Mouse (Mus musculus) right cerebral cortex, postnatal 25 days (tissue): ENCODE data around the gene Retn.

ENCODE experiments used
- DNase-seq: peaks from one replicate; pipeline ENCODE4 v3.0.0; 2022

The Retn gene

GRCm38 (mm10) chr8:3655526-3655925 lies at the start of gene Retn:
TSS of gene Retn (plus strand) at chr8:3655770.
- no peak for DNase-seq

GRCm38 (mm10) chr8:3606593-3606992 lies 49.0 kb upstream of the Retn start:
- no peak for DNase-seq

- DNase-seq, result no peak
These were observed 47.7 kb upstream of the Retn start for GRCm38 (mm10) chr8:3607822-3608221.

- DNase-seq, result no peak
These were observed 46.3 kb upstream of the Retn start for GRCm38 (mm10) chr8:3609046-3609815.

GRCm38 (mm10) chr8:3609816-3610150 lies 45.8 kb upstream of the Retn start:
- DNase-seq, result no peak

GRCm38 (mm10) chr8:3621199-3621970 lies 34.2 kb upstream of the Retn start, which contains the start of the genes Xab2 and Pet100:
TSS of gene Xab2 (minus strand) at chr8:3621316.
TSS of gene Pet100 (plus strand) at chr8:3621548.
- peak; percentile 98 for DNase-seq

- DNase-seq, result no peak
These were observed 33.5 kb upstream of the Retn start for GRCm38 (mm10) chr8:3622119-3622518.

- DNase-seq, result no peak
These were observed 30.1 kb upstream of the Retn start, which contains the start of gene Pcp2 for GRCm38 (mm10) chr8:3625445-3625844. TSS of gene Pcp2 (minus strand) at chr8:3625545.

- DNase-seq, result no peak
These were observed 28.6 kb upstream of the Retn start for GRCm38 (mm10) chr8:3626971-3627370.

- no peak for DNase-seq
These were observed 27.6 kb upstream of the Retn start for GRCm38 (mm10) chr8:3628014-3628413.

GRCm38 (mm10) chr8:3630647-3631477 lies 24.7 kb upstream of the Retn start, which contains the start of gene Stxbp2:
TSS of gene Stxbp2 (plus strand) at chr8:3630955.
- DNase-seq, result peak; percentile 73

GRCm38 (mm10) chr8:3631478-3631875 lies 24.1 kb upstream of the Retn start:
- no peak for DNase-seq

GRCm38 (mm10) chr8:3645804-3646203 lies 9.8 kb upstream of the Retn start:
- no peak for DNase-seq

- DNase-seq, result no peak
These were observed 8.6 kb upstream of the Retn start for GRCm38 (mm10) chr8:3646824-3647531.

- DNase-seq, result no peak
These were observed 8.0 kb upstream of the Retn start for GRCm38 (mm10) chr8:3647561-3647960.

- DNase-seq, result no peak
These were observed 7.3 kb upstream of the Retn start for GRCm38 (mm10) chr8:3648268-3648667.

GRCm38 (mm10) chr8:3648990-3649389 lies 6.6 kb upstream of the Retn start:
- DNase-seq, result no peak

- DNase-seq, result no peak
These were observed 2.7 kb upstream of the Retn start for GRCm38 (mm10) chr8:3652845-3653244.

GRCm38 (mm10) chr8:3654726-3655508 lies 653 bp upstream of the Retn start:
- DNase-seq, result no peak

GRCm38 (mm10) chr8:3656725-3657381 lies 1.3 kb downstream of the Retn start:
- DNase-seq, result peak; percentile 25

GRCm38 (mm10) chr8:3660889-3661288 lies 5.3 kb downstream of the Retn start:
- no peak for DNase-seq
